Mouse (Mus musculus): ENCODE results near the gene Rabggtb.

DNA sequence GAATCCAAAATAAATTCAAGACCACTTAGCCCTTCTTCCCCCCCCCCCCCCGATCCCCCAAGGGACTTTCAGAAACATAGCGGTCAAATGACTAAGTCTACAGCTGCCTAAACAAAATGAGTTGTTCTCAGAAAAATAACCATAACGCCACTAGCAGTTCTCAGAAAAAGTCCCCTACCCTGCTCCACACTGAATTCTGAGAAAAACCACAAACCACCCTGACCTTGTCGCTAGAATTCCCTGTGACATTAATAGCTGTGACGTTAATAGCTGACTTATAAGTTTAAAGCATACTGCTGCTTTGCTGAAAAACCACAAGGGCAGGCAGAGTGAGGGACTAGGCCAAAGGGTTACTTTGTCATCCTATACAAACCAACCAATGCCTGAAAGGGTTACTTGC lies 45.1 kb upstream of the Rabggtb start:
- TF ChIP-seq CTCF (IDR thresholded peaks at IDR 0.05; ENCODE audit: low read depth): no peak
- TF ChIP-seq EP300 (IDR thresholded peaks at IDR 0.05; ENCODE audit: low read depth): no peak

Data from heart, postnatal 0 days (tissue).